Mouse (Mus musculus) left cerebral cortex, adult 2 months (tissue): ENCODE measurements at regions not wholly inside any gene's neighbourhood (a gene's known extent, or its start where the extent isn't known, plus 50 kb on each side); places are given as distances from the start of the nearest gene placed in this dataset.

Experiments
- DNase-seq, 2 experiments: peaks; one replicate each; pipeline ENCODE4 v3.0.0; 2021 to 2022; ENCODE audit warnings: low spot score in 2 of 2, mixed read lengths in 1 of 2; ENCODE audit errors: extremely low spot score in 1 of 2
- H3K27ac ChIP-seq: fragments of 200-600 bp; 2 replicates; pipeline ENCODE4 v1.8.1; 2022
- H3K4me3 ChIP-seq: fragments of 200-600 bp; 2 replicates; pipeline ENCODE4 v1.8.1; 2022
- CTCF ChIP-seq: fragments of 200-600 bp; IDR thresholded peaks from 2 replicates; pipeline ENCODE4 v1.8.1; 2022; ENCODE audit warnings: antibody characterized with exemption, mild to moderate bottlenecking, moderate library complexity
- intact Hi-C: fragments of 180-260 bp; cut with DNase I; formaldehyde crosslinking; loops from one replicate; pipeline ENCODE4 v1.15.1; 2025

DNA sequence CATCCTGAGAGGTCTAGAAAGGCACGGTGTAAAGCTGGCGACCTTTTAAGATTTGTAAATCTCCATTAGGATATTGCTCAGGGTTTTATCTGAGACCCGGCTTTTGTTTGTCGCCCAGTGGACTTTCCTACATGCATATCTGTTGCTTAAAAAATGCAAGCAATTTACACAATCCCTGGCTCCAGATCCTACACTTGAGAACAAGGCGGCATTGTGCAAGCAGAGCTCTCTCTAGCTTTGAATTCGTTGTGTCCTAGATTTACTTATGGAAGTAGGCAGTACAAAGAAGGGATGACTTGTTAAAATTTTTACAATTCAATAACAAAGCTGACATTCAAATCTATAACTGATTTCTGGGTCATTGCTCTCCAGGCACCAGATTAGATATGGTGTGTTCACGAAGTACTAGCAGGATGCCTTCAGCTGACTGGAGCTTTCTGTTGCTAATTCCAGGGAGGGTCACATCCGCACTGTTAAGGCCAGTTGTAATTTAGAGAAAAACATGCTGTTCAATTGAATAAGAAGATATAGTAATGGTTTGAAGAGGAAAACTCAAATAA lies 62.2 kb upstream of the Teddm2 start:
- H3K27ac ChIP-seq: peak overlapping the region; percentile 61
- H3K4me3 ChIP-seq: no peak overlapping the region
- no peak for TF ChIP-seq CTCF
- intact Hi-C loops: no loop called here
- no peak for DNase-seq

GRCm38 (mm10) chr1:153963744-153964342 lies 63.8 kb upstream of the Teddm2 start:
- H3K4me3 ChIP-seq: no peak overlapping the region
- intact Hi-C loops: no loop called here
- DNase-seq: no peak
- peak overlapping the region; percentile 6 for H3K27ac ChIP-seq
- no peak for TF ChIP-seq CTCF

GRCm38 (mm10) chr1:153969401-153969800 lies 69.4 kb upstream of the Teddm2 start:
- Histone ChIP-seq H3K27ac (no peak overlapping the region), H3K4me3 (no peak overlapping the region)
- intact Hi-C loops: no loop called here
- TF ChIP-seq CTCF: no peak
- DNase-seq: no peak

DNA sequence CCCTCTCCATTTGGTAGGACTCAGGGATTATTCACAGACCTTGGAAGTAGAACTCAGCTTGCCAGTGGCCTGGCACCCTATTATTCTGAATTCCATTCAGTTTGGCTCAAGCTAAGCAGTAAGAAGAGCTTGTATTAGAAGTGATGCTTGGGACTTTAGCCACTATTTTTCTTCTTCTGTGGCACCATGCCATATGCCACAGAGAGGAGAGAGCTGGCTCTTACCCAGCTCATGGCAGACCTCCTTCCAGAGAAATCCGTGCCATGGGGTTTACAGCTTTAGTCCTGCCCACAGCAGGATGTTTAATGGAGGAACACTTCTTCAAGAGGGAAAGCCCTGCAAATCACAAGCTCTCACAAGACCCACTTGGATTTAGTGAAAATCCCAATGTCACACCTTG lies 74.3 kb upstream of the Teddm2 start:
- no peak overlapping the region for H3K27ac ChIP-seq
- H3K4me3 ChIP-seq: no peak overlapping the region
- intact Hi-C loops: no loop called here
- no peak for DNase-seq
- TF ChIP-seq CTCF: no peak

DNA sequence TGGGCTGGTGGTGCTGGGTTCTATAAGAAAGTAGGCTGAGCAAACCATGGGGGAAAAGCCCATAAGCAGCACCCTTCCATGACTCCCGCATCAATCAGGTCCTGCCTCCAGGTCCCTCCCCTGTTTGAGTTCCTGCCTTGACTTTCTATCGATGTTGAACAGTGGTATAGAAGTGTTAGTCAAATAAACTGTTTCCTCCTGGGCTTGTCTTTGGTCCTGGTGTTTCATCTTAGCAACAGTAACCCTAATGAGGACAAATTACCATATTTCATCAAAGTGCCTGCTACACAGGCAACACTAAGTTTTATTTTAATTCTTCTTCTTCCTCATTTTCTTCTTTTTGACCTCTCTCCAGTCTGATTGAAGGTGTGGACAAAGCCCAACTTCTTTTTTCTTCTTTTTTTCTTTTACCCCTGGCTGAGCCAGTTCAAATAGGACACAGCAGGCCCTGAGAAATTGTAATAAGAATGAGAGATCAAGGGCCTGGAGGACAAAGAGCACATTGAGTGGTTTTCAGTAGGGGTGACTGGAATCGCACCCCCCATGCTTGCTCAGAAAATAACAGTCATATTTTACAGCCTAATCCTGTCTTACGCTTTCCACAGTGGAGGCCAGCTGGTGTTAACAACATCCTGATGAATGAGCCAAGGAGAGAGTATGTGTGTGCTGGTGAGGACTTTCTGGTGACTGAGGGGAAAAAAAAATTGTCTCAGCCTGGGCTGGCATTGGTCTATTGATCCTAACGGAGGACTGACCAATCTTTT lies 78.1 kb upstream of the Teddm2 start:
- DNase-seq: no peak
- Histone ChIP-seq H3K27ac (peak overlapping the region; percentile 10; the same call in 1 of the 2 replicates), H3K4me3 (no peak overlapping the region)
- intact Hi-C loops: no loop called here
- no peak for TF ChIP-seq CTCF

DNA sequence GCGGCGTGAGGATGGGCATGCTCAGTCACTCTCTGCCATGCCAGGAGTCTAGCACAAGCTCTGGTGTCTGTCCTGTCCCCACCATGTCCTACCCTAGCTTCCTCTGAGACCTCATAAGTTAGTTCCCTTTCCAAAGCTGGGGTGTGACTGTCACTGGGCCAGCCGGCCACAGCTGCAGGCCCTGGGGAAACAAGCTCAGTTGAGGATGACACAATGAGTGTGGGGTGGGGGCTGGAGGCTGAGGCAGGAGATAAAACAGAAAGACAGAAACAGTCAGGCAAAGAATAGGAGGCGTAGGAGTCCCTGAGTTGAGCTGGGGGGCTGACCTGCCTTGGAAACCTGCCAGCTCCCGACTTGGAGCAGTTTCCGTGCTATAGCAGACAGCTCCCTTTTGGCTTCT lies 80.9 kb upstream of the Teddm2 start:
- H3K4me3 ChIP-seq: no peak overlapping the region
- intact Hi-C loops: no loop called here
- H3K27ac ChIP-seq: peak overlapping the region; percentile 34; the same call in 1 of the 2 replicates
- TF ChIP-seq CTCF: no peak
- peak; percentile 18 to 46 for DNase-seq

- DNase-seq: no peak
- TF ChIP-seq CTCF: no peak
- intact Hi-C loops: no loop called here
- Histone ChIP-seq H3K4me3 (no peak overlapping the region), H3K27ac (no peak overlapping the region)
These were observed 85.6 kb upstream of the Teddm2 start for GRCm38 (mm10) chr1:153985595-153985994.

DNA sequence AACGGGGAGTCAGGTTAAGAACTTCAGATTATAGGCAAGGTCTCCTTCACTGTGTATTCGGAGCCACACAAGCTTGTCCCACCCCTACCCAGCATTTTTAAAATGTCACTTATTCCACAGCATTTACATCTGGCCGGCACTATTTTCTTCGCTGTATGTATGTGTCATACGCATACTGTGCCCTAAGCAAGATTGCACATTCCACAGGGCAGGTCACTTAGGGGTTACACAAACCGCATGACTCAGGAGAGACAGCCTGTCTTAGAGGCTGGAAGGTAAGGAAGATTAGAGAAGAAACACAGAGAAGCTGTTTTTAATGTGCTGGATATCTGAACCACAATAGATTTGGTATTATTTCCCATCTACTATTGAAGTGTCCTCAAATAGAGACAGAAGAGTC lies 86.6 kb upstream of the Teddm2 start:
- intact Hi-C loops: no loop called here
- DNase-seq: no peak
- Histone ChIP-seq H3K4me3 (no peak overlapping the region), H3K27ac (no peak overlapping the region)
- no peak for TF ChIP-seq CTCF

GRCm38 (mm10) chr1:153988297-153988696 lies 88.3 kb upstream of the Teddm2 start:
- intact Hi-C loops: no loop called here
- no peak for TF ChIP-seq CTCF
- no peak for DNase-seq

GRCm38 (mm10) chr1:153990651-153991435 lies 90.8 kb upstream of the Teddm2 start:
- H3K4me3 ChIP-seq: no peak overlapping the region
- intact Hi-C loops: no loop called here
- no peak for TF ChIP-seq CTCF

More at GRCm38 (mm10) chr1:153988297-153988696, 88.3 kb upstream of the Teddm2 start:
- Histone ChIP-seq H3K27ac (no peak overlapping the region), H3K4me3 (no peak overlapping the region)

GRCm38 (mm10) chr1:153992466-153992865 lies 92.4 kb upstream of the Teddm2 start:
- intact Hi-C loops: no loop called here
- DNase-seq: no peak
- no peak for TF ChIP-seq CTCF
- H3K27ac ChIP-seq: no peak overlapping the region
- no peak overlapping the region for H3K4me3 ChIP-seq

More at GRCm38 (mm10) chr1:153990651-153991435, 90.8 kb upstream of the Teddm2 start:
- no peak for DNase-seq
- H3K27ac ChIP-seq: no peak overlapping the region

- intact Hi-C loops: no loop called here
- Histone ChIP-seq H3K4me3 (no peak overlapping the region), H3K27ac (no peak overlapping the region)
- TF ChIP-seq CTCF: no peak
- DNase-seq: no peak
These were observed 94.8 kb upstream of the Teddm2 start for GRCm38 (mm10) chr1:153994871-153995270.
